Mouse (Mus musculus) lung, postnatal 36 days (tissue): ENCODE measurements around the gene Defa35.
"Not testable (repeated sequence)": the region's sequence is repeated elsewhere in the genome, so short reads cannot be mapped to it uniquely, and the experiment has no call there.

Source experiments
- DNase-seq: peaks from one replicate; pipeline ENCODE4 v3.0.0; 2022; ENCODE audit warnings: mixed read lengths

The Defa35 gene

DNA sequence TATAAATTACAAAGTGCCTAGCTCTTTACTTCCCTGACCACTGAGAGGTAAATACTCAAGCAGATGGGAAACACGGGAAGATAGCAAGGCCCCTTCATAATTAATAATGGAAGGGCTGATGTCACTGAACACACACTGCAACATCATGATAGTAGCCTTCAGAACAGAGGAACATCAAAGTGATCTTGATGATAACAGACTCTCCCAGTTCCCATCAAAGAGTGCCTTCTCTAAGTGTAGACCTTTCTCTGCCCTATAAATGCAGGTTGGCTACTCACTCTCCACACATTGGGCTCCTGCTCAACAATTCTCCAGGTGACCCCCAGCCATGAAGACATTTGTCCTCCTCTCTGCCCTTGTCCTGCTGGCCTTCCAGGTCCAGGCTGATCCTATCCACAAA lies at the start of gene Defa35:
Gene Defa35 (plus strand): TSS at position 301 of the 400 bp plus-strand sequence.
- not testable (repeated sequence) for DNase-seq

DNA sequence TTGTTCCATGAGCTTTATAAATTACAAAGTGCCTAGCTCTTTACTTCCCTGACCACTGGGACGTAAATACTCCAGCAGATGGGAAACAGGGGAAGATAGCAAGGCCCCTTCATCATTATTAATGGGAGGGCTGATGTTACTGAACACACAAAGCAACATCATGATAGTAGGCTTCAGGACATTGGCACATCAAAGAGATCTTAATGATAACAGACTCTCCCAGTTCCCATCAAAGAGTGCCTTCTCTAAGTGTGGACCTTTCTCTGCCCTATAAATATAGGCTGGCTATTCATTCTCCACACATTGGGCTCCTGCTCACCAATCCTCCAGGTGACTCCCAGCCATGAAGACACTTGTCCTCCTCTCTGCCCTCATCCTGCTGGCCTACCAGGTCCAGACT lies 39.6 kb upstream of the Defa35 start, which contains the start of gene Defa21:
Gene Defa21 (plus strand): TSS at position 301 of the 400 bp plus-strand sequence.
- DNase-seq: not testable (repeated sequence)

DNA sequence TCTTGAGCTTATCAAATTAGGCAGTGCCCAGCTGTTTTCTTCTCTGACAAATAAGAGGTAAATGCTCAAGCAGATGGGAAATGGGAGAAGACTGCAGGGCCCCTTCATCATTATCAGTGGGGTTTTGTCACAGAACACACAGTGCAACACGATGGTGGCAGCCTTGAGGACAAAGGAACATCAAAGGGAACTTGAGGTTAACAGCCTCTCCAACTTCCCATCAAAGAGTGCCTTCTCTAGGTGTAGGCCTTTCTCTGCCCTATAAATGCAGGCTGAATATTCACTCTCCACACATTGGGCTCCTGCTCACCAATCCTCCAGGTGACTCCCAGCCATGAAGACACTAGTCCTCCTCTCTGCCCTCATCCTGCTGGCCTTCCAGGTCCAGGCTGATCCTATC lies 10.1 kb upstream of the Defa35 start, which contains the start of gene Defa23:
Gene Defa23 (plus strand): TSS at position 301 of the 400 bp plus-strand sequence.
- DNase-seq: not testable (repeated sequence)

DNA sequence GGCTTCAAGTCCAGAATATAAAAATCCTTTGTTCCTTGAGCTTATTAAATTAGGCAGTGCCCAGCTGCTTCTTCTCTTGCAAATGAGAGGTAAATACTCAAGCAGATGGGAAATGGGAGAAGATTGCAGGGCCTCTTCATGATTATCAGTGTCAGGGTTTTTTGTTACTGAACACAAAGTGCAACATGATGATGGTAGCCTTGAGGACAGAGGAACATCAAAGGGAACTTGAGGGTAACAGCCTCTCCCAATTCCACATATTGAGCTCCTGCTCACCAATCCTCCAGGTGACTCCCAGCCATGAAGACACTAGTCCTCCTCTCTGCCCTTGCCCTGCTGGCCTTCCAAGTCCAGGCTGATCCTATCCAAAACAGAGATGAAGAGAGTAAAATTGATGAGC lies 19.3 kb downstream of the Defa35 start, which contains the start of gene Defa25:
Gene Defa25 (plus strand): TSS at position 301 of the 400 bp plus-strand sequence.
- DNase-seq: not testable (repeated sequence)

DNA sequence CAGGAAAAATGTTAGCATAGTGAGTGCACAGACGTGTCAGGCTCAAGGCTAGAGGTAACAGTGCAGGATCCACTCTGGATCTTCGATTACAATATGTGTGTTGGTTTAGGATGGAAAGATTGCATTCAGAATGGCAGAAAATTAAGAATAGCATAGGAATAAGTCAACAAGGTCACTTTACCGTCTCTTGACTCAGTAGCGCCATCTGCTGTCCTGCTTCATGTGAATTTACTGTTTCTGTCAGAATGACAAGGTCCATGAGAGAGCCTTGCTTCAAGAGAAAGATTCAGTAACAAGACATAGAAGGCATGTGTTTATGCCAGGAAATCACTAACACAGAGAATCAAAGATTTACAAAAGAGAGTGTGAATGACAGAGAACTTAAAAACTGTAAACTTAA lies 28.3 kb downstream of the Defa35 start:
- DNase-seq: peak; percentile 3

- not testable (repeated sequence) for DNase-seq
These were observed 31.1 kb downstream of the Defa35 start, which contains the start of gene Gm14851 for GRCm38 (mm10) chr8:21095950-21096349. Gene Gm14851, minus strand, starts transcription at chr8:21096050.
